Mouse (Mus musculus): ENCODE results near the gene Lims1.

Lims1 gene

DNA sequence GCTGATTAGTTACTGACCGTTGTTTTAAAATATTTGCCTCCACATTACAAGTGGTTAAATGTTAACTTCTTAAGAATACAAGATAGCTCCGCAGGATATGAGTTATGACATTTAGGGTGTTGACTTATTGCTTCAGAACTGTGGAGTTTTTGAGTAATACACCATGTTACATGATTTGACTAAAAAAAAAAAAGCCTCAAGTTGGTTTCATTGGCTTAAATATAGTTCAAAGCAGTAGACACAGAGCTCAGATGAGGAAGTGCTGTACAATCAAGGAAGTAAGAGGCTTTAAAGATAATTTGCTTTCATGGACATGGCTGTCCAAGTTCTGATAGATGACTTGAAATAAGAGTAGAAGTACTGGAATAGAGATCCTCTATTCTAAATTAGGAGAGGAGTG lies 28.4 kb downstream of the Lims1 start:
- no peak for DNase-seq

GRCm38 (mm10) chr10:58352364-58352763 lies 29.1 kb downstream of the Lims1 start:
- no peak for DNase-seq

- DNase-seq, result no peak
Measured at GRCm38 (mm10) chr10:58354561-58354960, 31.3 kb downstream of the Lims1 start.

DNA sequence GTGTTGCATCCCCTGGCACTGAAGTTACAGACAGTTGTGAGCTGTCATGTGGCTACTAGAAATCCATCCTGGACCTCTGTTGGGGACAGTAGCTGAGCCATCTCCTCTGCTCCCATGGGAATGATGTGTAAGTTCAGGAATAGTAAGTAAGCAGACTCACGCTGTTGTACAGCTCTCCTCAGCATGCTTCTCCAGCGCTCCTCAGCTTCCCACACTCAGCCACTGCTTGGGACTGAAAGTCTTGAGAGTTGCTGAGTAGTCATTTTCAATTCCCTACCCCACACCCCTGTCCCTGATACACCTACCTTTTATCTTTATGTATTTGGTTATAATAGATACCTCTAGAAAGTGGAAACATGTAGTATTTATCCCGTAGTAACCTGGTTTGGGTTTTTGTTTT lies 33.2 kb downstream of the Lims1 start:
- no peak for DNase-seq

DNA sequence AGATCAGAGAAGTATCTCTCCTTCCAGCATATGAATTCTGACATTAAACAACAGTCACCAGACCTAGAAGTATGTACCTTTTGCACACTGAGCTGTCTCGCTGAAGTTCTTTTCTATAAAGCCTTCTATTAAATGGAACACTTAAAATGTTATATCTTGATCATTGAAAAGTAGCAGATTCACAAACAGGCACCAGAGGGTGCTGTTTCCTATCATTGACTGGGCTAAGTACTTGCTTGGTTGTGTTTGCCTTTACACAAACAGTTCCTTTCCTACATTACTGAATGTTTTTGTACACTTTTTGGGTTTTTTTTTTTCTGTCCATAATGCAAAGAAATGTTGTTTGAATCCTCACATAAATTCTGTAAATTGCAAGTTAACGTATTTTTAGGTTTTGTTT lies 35.9 kb downstream of the Lims1 start:
- no peak for DNase-seq

- DNase-seq, result no peak
Measured at GRCm38 (mm10) chr10:58359952-58360351, 36.7 kb downstream of the Lims1 start.

GRCm38 (mm10) chr10:58362745-58363144 lies 39.5 kb downstream of the Lims1 start:
- no peak for DNase-seq

GRCm38 (mm10) chr10:58364770-58365515 lies 41.7 kb downstream of the Lims1 start:
- DNase-seq, result no peak

DNA sequence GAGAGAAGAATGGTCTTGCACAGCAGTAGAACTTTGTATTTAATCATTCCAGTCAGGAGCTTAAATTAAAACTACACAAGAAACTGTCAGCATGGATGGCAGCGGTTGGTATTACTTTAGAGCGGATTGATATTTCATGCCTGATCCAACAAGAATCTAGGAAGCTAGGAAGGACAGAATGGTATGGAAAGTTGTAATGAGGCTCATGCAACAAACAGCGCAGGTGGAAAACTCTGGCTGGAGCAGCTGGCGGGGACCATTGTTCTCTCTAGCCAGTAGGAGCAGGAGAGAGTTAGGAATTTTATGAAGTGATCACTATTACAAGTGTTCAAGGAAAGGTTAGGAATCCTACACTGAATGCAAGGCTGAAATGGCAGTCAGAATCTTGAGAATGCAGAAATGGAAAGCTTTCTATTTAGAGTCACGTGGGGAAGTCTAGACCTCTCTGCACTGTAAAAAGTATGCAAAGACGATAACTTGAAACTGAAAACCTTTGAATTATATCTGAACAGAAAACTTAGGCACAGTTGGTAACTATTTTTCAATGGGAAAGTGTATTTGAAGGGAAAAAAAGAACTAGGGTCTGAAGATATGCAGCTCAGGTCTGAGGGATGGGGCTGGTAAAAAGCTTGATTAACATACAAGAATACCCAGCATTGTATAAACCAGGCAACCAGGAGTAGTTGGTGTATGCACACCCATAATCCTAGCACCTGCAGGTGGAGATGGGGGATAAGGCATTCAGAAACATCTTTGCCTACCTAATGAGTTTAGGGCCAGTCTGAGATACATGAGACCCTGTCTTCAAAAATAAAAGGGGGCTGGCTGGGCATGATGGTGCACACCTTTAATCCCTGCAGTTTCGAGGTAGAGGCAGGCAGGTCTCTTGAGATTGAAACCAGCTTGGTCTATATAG lies 45.8 kb downstream of the Lims1 start:
- DNase-seq, result no peak

DNA sequence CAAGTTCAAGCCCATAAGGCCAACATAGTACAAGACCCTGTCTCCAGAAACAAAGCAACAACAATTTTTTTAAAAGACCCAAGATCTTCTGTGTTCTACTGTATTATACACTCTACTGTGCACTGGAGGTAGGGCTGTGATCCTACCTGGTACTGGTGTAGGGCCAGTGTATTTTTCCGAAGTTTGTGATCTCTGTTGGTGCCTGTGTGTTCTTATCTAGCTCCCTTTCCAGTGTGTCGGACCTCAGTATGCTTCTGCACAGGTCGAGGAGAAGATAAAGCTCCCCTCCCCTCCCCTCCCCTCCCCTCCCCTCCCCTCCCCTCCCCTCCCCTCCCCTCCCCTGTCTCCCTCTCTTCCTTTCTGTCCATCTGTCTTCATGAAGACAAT lies 46.4 kb downstream of the Lims1 start:
- no peak for DNase-seq

GRCm38 (mm10) chr10:58370143-58370542 lies 46.9 kb downstream of the Lims1 start:
- no peak for DNase-seq

- no peak for DNase-seq
Measured at GRCm38 (mm10) chr10:58370559-58370958, 47.3 kb downstream of the Lims1 start.

DNA sequence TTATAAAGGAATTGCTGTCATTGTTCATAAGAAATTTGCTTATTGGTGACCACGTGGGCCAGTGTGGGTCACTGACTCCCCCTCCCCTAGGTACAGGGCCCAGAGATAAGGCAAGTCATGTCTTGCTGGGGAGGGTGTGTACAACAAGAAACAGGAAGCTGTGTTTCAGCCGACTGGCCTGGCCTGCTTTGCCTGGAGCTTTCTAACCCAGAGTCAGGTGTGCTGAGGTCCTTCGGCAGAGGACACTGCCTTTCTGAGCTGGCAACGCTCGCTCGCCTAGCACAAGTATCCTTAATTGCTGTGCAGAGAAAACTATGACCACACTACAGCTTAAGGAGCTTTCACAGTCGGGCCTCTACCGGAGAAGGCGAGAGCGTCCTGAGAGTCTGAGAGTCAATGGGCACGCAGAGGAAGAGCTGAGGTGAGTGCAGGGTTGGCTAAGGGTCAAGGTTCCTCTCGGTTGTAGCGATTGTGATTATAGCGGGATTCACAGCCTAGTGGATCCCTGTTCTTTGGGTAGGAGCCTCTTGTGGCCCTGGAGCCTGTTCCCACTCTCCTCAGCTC lies 48.1 kb downstream of the Lims1 start:
- peak in 1 of 2 experiments; percentile 30 for DNase-seq

- no peak for DNase-seq
Measured at GRCm38 (mm10) chr10:58372430-58373030, 49.3 kb downstream of the Lims1 start.

- DNase-seq, result no peak
Measured at GRCm38 (mm10) chr10:58373829-58374228, 50.6 kb downstream of the Lims1 start.

- no peak for DNase-seq
Measured at GRCm38 (mm10) chr10:58377592-58378197, 54.4 kb downstream of the Lims1 start.

GRCm38 (mm10) chr10:58378380-58378779 lies 55.1 kb downstream of the Lims1 start:
- no peak for DNase-seq

GRCm38 (mm10) chr10:58379699-58380098 lies 56.4 kb downstream of the Lims1 start:
- no peak for DNase-seq

DNA sequence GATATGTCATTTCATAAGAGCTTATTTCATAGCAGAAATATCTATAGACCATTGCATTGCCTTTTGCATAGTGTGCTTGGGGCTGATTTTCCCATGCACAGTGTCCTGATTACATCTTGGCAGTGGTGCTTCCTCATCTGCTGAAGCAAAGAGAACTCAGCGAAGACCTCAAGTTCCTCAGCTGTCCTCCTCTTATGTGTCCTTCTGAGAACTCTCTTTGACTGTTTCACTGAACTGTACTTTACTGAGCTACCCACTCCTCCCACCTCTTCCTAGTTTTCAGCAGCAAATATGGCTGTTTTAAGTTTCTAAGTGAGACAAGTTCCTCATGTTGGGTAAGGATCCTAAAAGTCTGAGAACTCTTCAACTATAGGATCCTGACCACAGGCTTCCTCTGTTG lies 58.6 kb downstream of the Lims1 start:
- no peak for DNase-seq

DNA sequence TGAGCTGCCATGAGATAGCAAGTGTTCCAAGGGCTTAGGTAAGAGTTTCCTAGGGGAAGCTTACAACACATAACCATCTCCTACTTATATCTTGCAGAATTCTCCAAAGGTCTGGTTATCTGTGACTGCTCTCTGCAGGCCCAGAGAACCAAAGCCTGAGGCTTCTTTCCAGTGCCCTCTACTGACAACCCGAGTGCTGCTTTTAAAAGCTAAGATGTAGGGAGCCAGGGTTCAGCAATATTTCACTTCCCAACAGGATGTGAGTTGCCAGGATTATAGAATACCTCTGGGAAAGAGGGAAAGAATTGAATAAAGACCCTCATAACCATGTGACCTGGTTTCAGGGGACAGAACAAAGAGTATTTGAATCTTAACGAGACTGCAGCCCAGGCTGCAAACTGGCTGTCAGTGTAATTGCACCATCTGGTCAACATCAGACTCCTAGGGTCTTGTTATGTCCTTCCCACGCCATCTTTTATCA lies 59.4 kb downstream of the Lims1 start:
- DNase-seq, result no peak

GRCm38 (mm10) chr10:58383282-58383681 lies 60.0 kb downstream of the Lims1 start:
- no peak for DNase-seq

GRCm38 (mm10) chr10:58383761-58384160 lies 60.5 kb downstream of the Lims1 start:
- DNase-seq, result no peak

- no peak for DNase-seq
Measured at GRCm38 (mm10) chr10:58385629-58386028, 62.4 kb downstream of the Lims1 start.
